ENCODE assay signal across 9 mouse cellular contexts in the genomic region with DNA sequence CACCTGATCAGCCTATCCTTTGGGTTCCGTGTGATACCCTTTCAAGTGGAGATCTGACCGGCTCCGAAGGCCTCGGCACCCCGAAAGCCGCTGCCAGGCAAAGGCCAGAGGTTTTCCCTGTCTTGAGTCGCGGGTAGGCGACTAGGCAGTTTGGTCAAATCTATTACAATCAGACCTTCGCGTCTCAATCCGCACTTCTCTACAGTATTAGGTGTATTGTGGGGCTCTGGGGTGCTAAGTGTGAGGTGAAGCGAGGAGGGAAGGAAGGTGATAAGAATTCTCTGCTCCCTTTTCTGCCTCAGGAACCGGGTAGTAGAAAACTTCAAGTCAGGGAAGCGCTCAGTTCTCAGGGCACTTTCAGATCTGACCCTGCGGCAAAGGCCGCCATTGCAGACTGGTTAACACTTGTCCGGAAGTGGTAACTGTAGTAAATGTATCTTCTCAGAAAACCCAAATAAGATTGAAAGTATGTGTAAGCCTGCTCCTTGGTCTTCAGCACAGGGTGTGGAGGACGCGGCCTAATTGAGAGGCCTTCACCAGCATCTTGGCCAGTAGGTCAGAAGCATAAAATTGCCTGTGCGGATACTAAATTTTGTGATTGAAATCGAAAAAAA. TPM values are rescaled to one million over a fixed set of nuclear protein-coding genes. Genes with fewer than 3 reads are reported as not detected.
DNase-seq lines count a peak whose midpoint lies in the region; ATAC-seq and TF ChIP-seq lines count a peak whose summit lies in the region.
"Had no signal": no experiment of that assay in that cellular context is flagged by ENCODE, and none has a peak within 500 bp of the region (broad histone marks: within the 10 kb centered on the region; RNA-seq: fewer than 3 reads in every experiment).

No protein-coding gene starts in this region.

- no peak overlapping the region for H3K27ac ChIP-seq in heart, embryonic 11.5 days (ENCODE audit: low read depth, low read length)
- no peak overlapping the region for H3K27ac ChIP-seq in testis, adult 2 months (ENCODE audit: control insufficient read depth, insufficient read depth, low read depth, low read length)
- H3K27ac ChIP-seq in liver, embryonic 13.5 days, result no peak overlapping the region
- no peak overlapping the region for H3K27ac ChIP-seq in stomach, postnatal 0 days (replicated peaks)
- H3K27ac ChIP-seq: macrophage had no signal

- peaks cover 49% of the 10 kb centered on the region for H3K27me3 ChIP-seq in heart, embryonic 11.5 days (ENCODE audit: control insufficient read depth, insufficient read depth, low read length)
- H3K27me3 ChIP-seq in testis, adult 2 months (ENCODE audit: control insufficient read depth, insufficient read depth, low read length), result peaks cover 8% of the 10 kb centered on the region
- H3K27me3 ChIP-seq in liver, embryonic 13.5 days, result peaks cover 64% of the 10 kb centered on the region
- H3K27me3 ChIP-seq in stomach, postnatal 0 days (ENCODE audit: control insufficient read depth, insufficient read depth, low read length), result peaks cover 17% of the 10 kb centered on the region; the same call in 1 of the 2 replicates

- no peak for TF ChIP-seq EP300 in stomach, postnatal 0 days (optimal IDR thresholded peaks at IDR 0.05)

- no peak for TF ChIP-seq POLR2A in testis, adult 2 months (IDR thresholded peaks at IDR 0.05; ENCODE audit: control insufficient read depth, low read depth, low read length)

- peaks cover 25% of the 10 kb centered on the region for H3K4me1 ChIP-seq in heart, embryonic 11.5 days (ENCODE audit: control insufficient read depth, insufficient read depth, low read length)
- peaks cover 11% of the 10 kb centered on the region for H3K4me1 ChIP-seq in testis, adult 2 months (ENCODE audit: control insufficient read depth, insufficient read depth, low read length)
- peaks cover 36% of the 10 kb centered on the region for H3K4me1 ChIP-seq in liver, embryonic 13.5 days (replicated peaks)
- no peaks in the 10 kb centered on the region for H3K4me1 ChIP-seq in stomach, postnatal 0 days (replicated peaks; ENCODE audit: control insufficient read depth, insufficient read depth)

- ATAC-seq in heart, embryonic 11.5 days (replicated peaks; ENCODE audit: insufficient number of reproducible peaks, low FRiP score, low TSS enrichment), result no peak
- no peak for ATAC-seq in liver, embryonic 13.5 days (ENCODE audit: low read depth)
- no peak for ATAC-seq in stomach, postnatal 0 days (ENCODE audit: low FRiP score, low TSS enrichment)

- peak overlapping the region; percentile 30 for H3K4me3 ChIP-seq in heart, embryonic 11.5 days (ENCODE audit: low read depth, low read length)
- peak overlapping the region; percentile 20 for H3K4me3 ChIP-seq in testis, adult 2 months (ENCODE audit: control insufficient read depth, low read depth, low read length)
- peak overlapping the region; percentile 24 for H3K4me3 ChIP-seq in liver, embryonic 13.5 days (replicated peaks)
- H3K4me3 ChIP-seq in stomach, postnatal 0 days (ENCODE audit: low read depth, low read length), result no peak overlapping the region; the same call in 1 of the 2 replicates

- H3K9me3 ChIP-seq in heart, embryonic 11.5 days (replicated peaks; ENCODE audit: control insufficient read depth, low read length), result no peaks in the 10 kb centered on the region
- H3K9me3 ChIP-seq in liver, embryonic 13.5 days (replicated peaks), result no peaks in the 10 kb centered on the region
- no peaks in the 10 kb centered on the region for H3K9me3 ChIP-seq in stomach, postnatal 0 days (ENCODE audit: control insufficient read depth, low read length)

- no peaks in the 10 kb centered on the region for H3K36me3 ChIP-seq in heart, embryonic 11.5 days (ENCODE audit: control insufficient read depth, insufficient read depth, low read length)
- H3K36me3 ChIP-seq in testis, adult 2 months (ENCODE audit: control insufficient read depth, insufficient read depth, low read length), result no peaks in the 10 kb centered on the region
- peaks cover 6% of the 10 kb centered on the region for H3K36me3 ChIP-seq in liver, embryonic 13.5 days
- H3K36me3 ChIP-seq in stomach, postnatal 0 days (ENCODE audit: control insufficient read depth, insufficient read depth, low read length), result no peaks in the 10 kb centered on the region

- no peak overlapping the region for H3K9ac ChIP-seq in heart, embryonic 11.5 days (ENCODE audit: low read depth, low read length)
- H3K9ac ChIP-seq in liver, embryonic 13.5 days, result no peak overlapping the region
- H3K9ac ChIP-seq in stomach, postnatal 0 days (ENCODE audit: low read length), result no peak overlapping the region

- TF ChIP-seq CTCF in testis, adult 2 months (IDR thresholded peaks at IDR 0.05; ENCODE audit: control insufficient read depth, insufficient read depth, insufficient replicate concordance, low read depth, low read length), result no peak
- TF ChIP-seq CTCF in stomach, postnatal 0 days (IDR thresholded peaks at IDR 0.05; ENCODE audit: low read depth), result no peak

- DNase-seq in heart, adult 8-10 months (ENCODE audit: low spot score), result no peak
- DNase-seq in testis, postnatal 14 days (ENCODE audit: low spot score), result no peak
- no peak for DNase-seq in liver, embryonic 13.5 days
- DNase-seq in stomach, postnatal 0 days (ENCODE audit: low spot score), result peak; percentile 31
- DNase-seq in frontal cortex, postnatal 10 days (ENCODE audit: low spot score in 2 of 2), result no peak
- no peak for DNase-seq in gastrocnemius, postnatal 25 days

- peak overlapping the region; percentile 56 for H3K4me2 ChIP-seq in heart, embryonic 11.5 days
- H3K4me2 ChIP-seq in liver, embryonic 13.5 days, result peak overlapping the region; percentile 34
- H3K4me2 ChIP-seq in stomach, postnatal 0 days (replicated peaks; ENCODE audit: low read depth), result no peak overlapping the region

- 7% methylated on average over 22 of the region's 22 CpGs for WGBS in heart, embryonic 11.5 days (ENCODE audit: insufficient replicate concordance)
- WGBS in liver, embryonic 13.5 days (ENCODE audit: insufficient replicate concordance), result 10% methylated on average over 22 of the region's 22 CpGs
- WGBS in stomach, postnatal 0 days, result 36% methylated on average over 22 of the region's 22 CpGs

RNA-seq across cellular contexts. Expression of a gene that starts 9.4 kb away (rescaled TPM):
- polyA plus RNA-seq in heart, embryonic 11.5 days (2014; fragmentation: Nextera tagmentation; extraction: Ambion mirVana), result 0.04 TPM in 1 of 2 replicates, not detected in the other
- total RNA-seq in heart, adult 8-10 months (2022), result not detected
- 0.02 and 0.10 TPM in 2 replicates for polyA plus RNA-seq in testis, adult 2 months (2012; rRNA removed)
- not detected in 2 replicates for polyA plus RNA-seq in liver, embryonic 13.5 days (2015; fragmentation: Nextera tagmentation; extraction: Ambion mirVana)
- 0.02 TPM in 1 of 2 replicates, not detected in the other for polyA plus RNA-seq in stomach, postnatal 0 days (2015; fragmentation: Nextera tagmentation; extraction: Ambion mirVana)
- total RNA-seq in gastrocnemius, postnatal 25 days (2021), result not detected

RNA-seq across cellular contexts. Expression of a gene that starts 31.2 kb away (rescaled TPM):
- 12.5 and 17.5 TPM in 2 replicates for polyA plus RNA-seq in heart, embryonic 11.5 days (2014; fragmentation: Nextera tagmentation; extraction: Ambion mirVana)
- 10 to 100 TPM; 31.2 to 38.6 (median 32.3) TPM for total RNA-seq in heart, adult 8-10 months (2022)
- 2.2 and 3.0 TPM in 2 replicates for polyA plus RNA-seq in testis, adult 2 months (2012; rRNA removed)
- 26.3 and 30.4 TPM in 2 replicates for polyA plus RNA-seq in liver, embryonic 13.5 days (2015; fragmentation: Nextera tagmentation; extraction: Ambion mirVana)
- 8.6 and 9.2 TPM in 2 replicates for polyA plus RNA-seq in stomach, postnatal 0 days (2015; fragmentation: Nextera tagmentation; extraction: Ambion mirVana)
- total RNA-seq in gastrocnemius, postnatal 25 days (2021), result 10 to 100 TPM; 30.4 to 33.6 TPM

RNA-seq across cellular contexts. Expression of a gene that starts 31.3 kb away (rescaled TPM):
- polyA plus RNA-seq in heart, embryonic 11.5 days (2014; fragmentation: Nextera tagmentation; extraction: Ambion mirVana), result 17.1 and 17.6 TPM in 2 replicates
- 10 to 100 TPM; 11.8 to 18.4 (median 13.9) TPM for total RNA-seq in heart, adult 8-10 months (2022)
- polyA plus RNA-seq in testis, adult 2 months (2012; rRNA removed), result 19.8 and 21.7 TPM in 2 replicates
- 21.3 and 23.9 TPM in 2 replicates for polyA plus RNA-seq in liver, embryonic 13.5 days (2015; fragmentation: Nextera tagmentation; extraction: Ambion mirVana)
- polyA plus RNA-seq in stomach, postnatal 0 days (2015; fragmentation: Nextera tagmentation; extraction: Ambion mirVana), result 17.3 and 19.6 TPM in 2 replicates
- total RNA-seq in gastrocnemius, postnatal 25 days (2021), result 10 to 100 TPM in 1 of 2 experiments, 1 to 10 TPM in 1; 9.9 to 10.0 TPM
